Mouse (Mus musculus): ENCODE measurements around the gene Zfp58. TPM values are rescaled to one million over a fixed set of nuclear protein-coding genes. Genes with fewer than 3 reads are reported as not detected.
A peak's percentile ranks its signal among the peaks of the same experiment; 100 is the strongest.
"Not testable (repeated sequence)": the region's sequence is repeated elsewhere in the genome, so short reads cannot be mapped to it uniquely, and the experiment has no call there.

Gene Zfp58
- polyA plus RNA-seq, 1 experiment, result not detected

- TF ChIP-seq POLR2A (IDR thresholded peaks at IDR 0.05; ENCODE audit: insufficient read depth, low read depth, low read length), result no peak
- no peak for TF ChIP-seq CTCF (IDR thresholded peaks at IDR 0.05; ENCODE audit: insufficient read depth, low read depth, low read length)
- no peak overlapping the region for H3K4me3 ChIP-seq (ENCODE audit: insufficient read depth, low read depth, low read length)
- WGBS, result 65% methylated on average over 4 of the region's 4 CpGs
- H3K4me1 ChIP-seq (ENCODE audit: control insufficient read depth, insufficient read depth, low read length), result no peaks in the 10 kb centered on the region; the same call in 1 of the 2 replicates
- no peak overlapping the region for H3K27ac ChIP-seq (ENCODE audit: insufficient read depth, low read depth, low read length)
Observed at GRCm38 (mm10) chr13:67481528-67481927, 18.8 kb downstream of the Zfp58 start.

- no peaks in the 10 kb centered on the region for H3K4me1 ChIP-seq (ENCODE audit: control insufficient read depth, insufficient read depth, low read length)
- no peak overlapping the region for H3K4me3 ChIP-seq (ENCODE audit: insufficient read depth, low read depth, low read length)
- 91% methylated on average over 3 of the region's 3 CpGs for WGBS
- TF ChIP-seq CTCF (IDR thresholded peaks at IDR 0.05; ENCODE audit: insufficient read depth, low read depth, low read length) (no peak), POLR2A (IDR thresholded peaks at IDR 0.05; ENCODE audit: insufficient read depth, low read depth, low read length) (no peak)
- H3K27ac ChIP-seq (ENCODE audit: insufficient read depth, low read depth, low read length), result no peak overlapping the region
Observed at GRCm38 (mm10) chr13:67469274-67469673, 31.1 kb downstream of the Zfp58 start.

GRCm38 (mm10) chr13:67463506-67464185, 36.7 kb downstream of the Zfp58 start:
- not testable (repeated sequence) for H3K4me3 ChIP-seq (ENCODE audit: insufficient read depth, low read depth, low read length); H3K4me1 ChIP-seq (ENCODE audit: control insufficient read depth, insufficient read depth, low read length); H3K27ac ChIP-seq (ENCODE audit: insufficient read depth, low read depth, low read length)
- WGBS, result 88% methylated on average over 3 of the region's 5 CpGs

GRCm38 (mm10) chr13:67452021-67452309, 48.4 kb downstream of the Zfp58 start:
- Histone ChIP-seq H3K4me1 (ENCODE audit: control insufficient read depth, insufficient read depth, low read length) (peaks cover 6% of the 10 kb centered on the region; the same call in 1 of the 2 replicates), H3K27ac (ENCODE audit: insufficient read depth, low read depth, low read length) (no peak overlapping the region)
- WGBS, result 4% methylated on average over 3 of the region's 3 CpGs

GRCm38 (mm10) chr13:67451172-67452020, 49.0 kb downstream of the Zfp58 start, which contains the start of gene Zfp874a:
TSS of gene Zfp874a (minus strand) at chr13:67451624.
- H3K4me3 ChIP-seq (ENCODE audit: insufficient read depth, low read depth, low read length), result peak within 1 kb of the TSS; percentile 86
- under 1% methylated on average over 20 of the region's 20 CpGs for WGBS

More at GRCm38 (mm10) chr13:67452021-67452309, 48.4 kb downstream of the Zfp58 start:
- 0 out of 2 replicates have a peak overlapping the region, but pooled peaks have one; percentile 5 for H3K4me3 ChIP-seq (ENCODE audit: insufficient read depth, low read depth, low read length)
- no peak for TF ChIP-seq POLR2A (IDR thresholded peaks at IDR 0.05; ENCODE audit: insufficient read depth, low read depth, low read length)
- TF ChIP-seq CTCF (IDR thresholded peaks at IDR 0.05; ENCODE audit: insufficient read depth, low read depth, low read length), result no peak

More at GRCm38 (mm10) chr13:67451172-67452020, 49.0 kb downstream of the Zfp58 start, which contains the start of gene Zfp874a:
- no peak for TF ChIP-seq CTCF (IDR thresholded peaks at IDR 0.05; ENCODE audit: insufficient read depth, low read depth, low read length)
- TF ChIP-seq POLR2A (IDR thresholded peaks at IDR 0.05; ENCODE audit: insufficient read depth, low read depth, low read length), result no peak
- Histone ChIP-seq H3K4me1 (ENCODE audit: control insufficient read depth, insufficient read depth, low read length) (peaks cover 6% of the 10 kb centered on the region; the same call in 1 of the 2 replicates), H3K27ac (ENCODE audit: insufficient read depth, low read depth, low read length) (0 out of 2 replicates have a peak within 1 kb of the TSS, but pooled peaks have one; percentile 33)

Other genes starting within 250 kb of the Zfp58 start
- gene Zfp458, start 222.1 kb downstream of the Zfp58 start, polyA plus RNA-seq (2012; ENCODE audit: insufficient read depth, insufficient read length, low replicate concordance, missing spikeins), result not detected in 2 replicates
- gene Zfp457, start 194.1 kb downstream of the Zfp58 start, polyA plus RNA-seq (2012; ENCODE audit: insufficient read depth, insufficient read length, low replicate concordance, missing spikeins), result not detected in 2 replicates
- gene Zfp595, start 168.0 kb downstream of the Zfp58 start, polyA plus RNA-seq (2012; ENCODE audit: insufficient read depth, insufficient read length, low replicate concordance, missing spikeins), result not detected in 2 replicates
- gene Gm28044, start 140.0 kb downstream of the Zfp58 start, polyA plus RNA-seq (2012; ENCODE audit: insufficient read depth, insufficient read length, low replicate concordance, missing spikeins), result not detected in 2 replicates
- gene Zfp953, start 139.9 kb downstream of the Zfp58 start, polyA plus RNA-seq (2012; ENCODE audit: insufficient read depth, insufficient read length, low replicate concordance, missing spikeins), result not detected in 2 replicates
- gene Gm28041, start 124.8 kb downstream of the Zfp58 start, polyA plus RNA-seq (2012; ENCODE audit: insufficient read depth, insufficient read length, low replicate concordance, missing spikeins), result not detected in 2 replicates
- not detected in 2 replicates for gene Zfp456, start 124.7 kb downstream of the Zfp58 start, polyA plus RNA-seq (2012; ENCODE audit: insufficient read depth, insufficient read length, low replicate concordance, missing spikeins)
- not detected in 2 replicates for gene Zfp429, start 100.7 kb downstream of the Zfp58 start, polyA plus RNA-seq (2012; ENCODE audit: insufficient read depth, insufficient read length, low replicate concordance, missing spikeins)
- not detected in 2 replicates for gene Zfp459, start 79.1 kb downstream of the Zfp58 start, polyA plus RNA-seq (2012; ENCODE audit: insufficient read depth, insufficient read length, low replicate concordance, missing spikeins)
- not detected in 2 replicates for gene Zfp874a, start 48.9 kb downstream of the Zfp58 start, polyA plus RNA-seq (2012; ENCODE audit: insufficient read depth, insufficient read length, low replicate concordance, missing spikeins)
- 211 and 281 TPM in 2 replicates for gene Zfp874b, start 16.3 kb downstream of the Zfp58 start, polyA plus RNA-seq (2012; ENCODE audit: insufficient read depth, insufficient read length, low replicate concordance, missing spikeins)
- not detected in 2 replicates for gene Gm26965, start 25.6 kb upstream of the Zfp58 start, polyA plus RNA-seq (2012; ENCODE audit: insufficient read depth, insufficient read length, low replicate concordance, missing spikeins)
- not detected in 2 replicates for gene Zfp87, start 25.6 kb upstream of the Zfp58 start, polyA plus RNA-seq (2012; ENCODE audit: insufficient read depth, insufficient read length, low replicate concordance, missing spikeins)
- gene Zfp748, start 53.3 kb upstream of the Zfp58 start, polyA plus RNA-seq (2012; ENCODE audit: insufficient read depth, insufficient read length, low replicate concordance, missing spikeins), result not detected in 2 replicates
- gene Zfp729b, start 109.2 kb upstream of the Zfp58 start, polyA plus RNA-seq (2012; ENCODE audit: insufficient read depth, insufficient read length, low replicate concordance, missing spikeins), result not detected in 2 replicates
- not detected in 2 replicates for gene Gm49345, start 137.2 kb upstream of the Zfp58 start, polyA plus RNA-seq (2012; ENCODE audit: insufficient read depth, insufficient read length, low replicate concordance, missing spikeins)
- gene Zfp729a, start 137.2 kb upstream of the Zfp58 start, polyA plus RNA-seq (2012; ENCODE audit: insufficient read depth, insufficient read length, low replicate concordance, missing spikeins), result not detected in 2 replicates
- gene Zfp738, start 186.5 kb upstream of the Zfp58 start, polyA plus RNA-seq (2012; ENCODE audit: insufficient read depth, insufficient read length, low replicate concordance, missing spikeins), result not detected in 2 replicates
- gene Zfp65, start 228.6 kb upstream of the Zfp58 start, polyA plus RNA-seq (2012; ENCODE audit: insufficient read depth, insufficient read length, low replicate concordance, missing spikeins), result not detected in 2 replicates

Measured in olfactory bulb, adult 2 months (tissue).